Mouse (Mus musculus) midbrain, embryonic 10.5 days (tissue): ENCODE results near the gene Znrf1. TPM values are rescaled to one million over a fixed set of nuclear protein-coding genes. Genes with fewer than 3 reads are reported as not detected.
A peak's percentile ranks its signal among the peaks of the same experiment; 100 is the strongest.

ENCODE experiments used
- DNase-seq: peaks from one replicate; pipeline ENCODE4 v3.0.0-alpha.2; 2017; ENCODE audit warnings: low spot score
- H3K27ac ChIP-seq: fragments of 300-500 bp; sonication (generic); replicated peaks from 2 replicates; pipeline ENCODE4 v1.5.1; 2016; ENCODE audit warnings: mild to moderate bottlenecking
- H3K27me3 ChIP-seq: fragments of 300-500 bp; sonication (generic); 2 replicates; pipeline ENCODE4 v1.6.1; 2016; ENCODE audit warnings: low read depth, mild to moderate bottlenecking; ENCODE audit not compliant: poor library complexity, severe bottlenecking
- H3K36me3 ChIP-seq: fragments of 300-500 bp; sonication (generic); 2 replicates; pipeline ENCODE4 v1.6.1; 2016; ENCODE audit warnings: mild to moderate bottlenecking, moderate library complexity
- H3K4me1 ChIP-seq: fragments of 300-500 bp; sonication (generic); 2 replicates; pipeline ENCODE4 v1.6.1; 2016
- H3K4me3 ChIP-seq: fragments of 300-500 bp; sonication (generic); 2 replicates; pipeline ENCODE4 v1.5.1; 2016; ENCODE audit warnings: mild to moderate bottlenecking, moderate library complexity
- H3K9me3 ChIP-seq: fragments of 300-500 bp; sonication (generic); replicated peaks from 2 replicates; pipeline ENCODE4 v1.6.1; 2016; ENCODE audit warnings: mild to moderate bottlenecking
- WGBS: fragments of 180-500 bp; shearing (Covaris S2); methylation state at CpG from one replicate; pipeline ENCODE4 v1.1.7; 2016; 5-methylcytosine and 5-hydroxymethylcytosine counted together
- polyA plus RNA-seq: library from polyadenylated mRNA; unstranded; fragments of >200 nt; fragmentation: Nextera tagmentation; extraction: Ambion mirVana; gene quantifications from 2 replicates; pipeline ENCODE4 v1.2.1, GENCODE M21; 2016

The Znrf1 gene
- polyA plus RNA-seq, 1 experiment from 2014 or later: 28.1 TPM

- Histone ChIP-seq H3K4me3 (no peak overlapping the region), H3K27ac (no peak overlapping the region), H3K27me3 (no peaks in the 10 kb centered on the region), H3K9me3 (no peaks in the 10 kb centered on the region), H3K36me3 (no peaks in the 10 kb centered on the region; the same call in 1 of the 2 replicates), H3K4me1 (no peaks in the 10 kb centered on the region)
- WGBS: 79% methylated on average over 8 of the region's 8 CpGs
- DNase-seq: no peak
These were observed 22.5 kb upstream of the Znrf1 start for GRCm38 (mm10) chr8:111513446-111513845.

DNA sequence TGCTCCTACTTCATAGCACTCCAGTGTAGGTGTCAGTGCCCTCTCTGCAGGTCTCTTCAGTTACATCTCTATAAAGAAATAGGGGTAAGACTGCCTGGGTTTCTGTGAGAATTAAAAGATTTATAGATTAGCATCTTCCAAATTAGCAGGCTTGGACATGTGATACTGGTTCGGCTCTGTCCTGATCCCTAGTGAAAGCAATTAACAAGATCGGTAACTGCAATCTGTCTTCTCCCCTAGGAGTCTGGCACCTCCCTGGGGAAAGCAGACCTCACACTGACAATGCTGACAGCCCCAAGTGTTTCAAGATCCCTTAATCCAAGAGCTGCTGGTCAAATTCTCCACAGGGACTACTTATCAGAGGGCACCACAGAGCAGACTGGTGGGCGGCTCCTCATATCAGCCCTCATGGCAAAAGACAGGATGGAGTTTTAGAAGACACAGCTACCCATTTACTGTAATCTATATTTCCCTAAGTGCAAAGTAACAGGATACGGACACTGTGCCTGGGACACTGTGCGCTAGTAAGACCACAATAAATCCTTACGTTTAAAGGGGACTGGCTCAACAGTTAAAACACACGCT is 19.4 kb upstream of the Znrf1 start:
- Histone ChIP-seq H3K4me1 (peaks cover 9% of the 10 kb centered on the region), H3K36me3 (no peaks in the 10 kb centered on the region; the same call in 1 of the 2 replicates), H3K4me3 (no peak overlapping the region), H3K27ac (no peak overlapping the region), H3K9me3 (no peaks in the 10 kb centered on the region), H3K27me3 (no peaks in the 10 kb centered on the region)
- DNase-seq: no peak
- WGBS: 89% methylated on average over 7 of the region's 7 CpGs

- DNase-seq: no peak
- Histone ChIP-seq H3K9me3 (no peaks in the 10 kb centered on the region), H3K36me3 (no peaks in the 10 kb centered on the region; the same call in 1 of the 2 replicates), H3K27me3 (no peaks in the 10 kb centered on the region), H3K4me1 (peaks cover 12% of the 10 kb centered on the region), H3K27ac (no peak overlapping the region), H3K4me3 (no peak overlapping the region)
- 91% methylated on average over 2 of the region's 2 CpGs for WGBS
These were observed 18.4 kb upstream of the Znrf1 start for GRCm38 (mm10) chr8:111517466-111517865.

DNA sequence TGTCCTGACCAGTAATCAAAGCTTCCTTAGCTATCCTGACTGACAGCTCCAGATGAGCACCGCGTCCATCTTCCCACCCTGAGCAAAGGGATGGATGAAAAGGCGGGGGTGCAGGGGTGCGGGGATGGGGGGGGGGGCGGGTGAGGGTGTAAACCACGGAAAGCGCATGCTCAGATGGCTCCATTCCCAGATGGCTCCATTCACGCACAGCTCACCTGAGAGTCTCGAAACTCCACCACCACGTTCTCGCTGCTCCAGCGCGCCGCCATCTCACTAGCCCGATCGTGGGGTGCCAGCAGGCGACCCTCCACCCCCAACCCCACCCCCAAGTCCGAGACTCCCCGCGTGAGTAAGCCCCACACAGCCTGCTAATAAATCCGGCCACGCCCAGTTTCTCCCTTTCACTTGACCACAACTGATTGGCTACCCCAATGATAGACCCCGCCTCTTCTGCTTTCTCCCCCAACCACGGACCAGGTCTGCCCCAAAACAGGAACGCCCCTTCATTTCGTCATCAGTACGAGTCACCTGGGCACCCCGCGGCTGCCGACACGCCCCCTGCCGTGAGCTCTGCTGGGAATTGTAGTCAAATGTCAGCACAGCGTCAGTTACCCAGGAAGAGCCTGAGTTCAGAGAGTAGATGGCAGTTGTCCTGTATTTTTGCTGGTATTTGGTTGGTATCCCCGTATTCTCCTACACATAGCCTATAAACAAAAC is 14.0 kb upstream of the Znrf1 start, which contains the start of gene Wdr59:
Wdr59 (minus strand) TSS at position 380 of the 717 bp plus-strand sequence.
- peak; percentile 95 for DNase-seq
- H3K4me3 ChIP-seq: peak within 1 kb of the TSS; percentile 79
- under 1% methylated on average over 34 of the region's 34 CpGs for WGBS
- peaks cover 12% of the 10 kb centered on the region for H3K4me1 ChIP-seq
- no peaks in the 10 kb centered on the region for H3K27me3 ChIP-seq
- no peaks in the 10 kb centered on the region; the same call in 1 of the 2 replicates for H3K36me3 ChIP-seq
- no peaks in the 10 kb centered on the region for H3K9me3 ChIP-seq
- H3K27ac ChIP-seq: peak within 1 kb of the TSS; percentile 84

DNA sequence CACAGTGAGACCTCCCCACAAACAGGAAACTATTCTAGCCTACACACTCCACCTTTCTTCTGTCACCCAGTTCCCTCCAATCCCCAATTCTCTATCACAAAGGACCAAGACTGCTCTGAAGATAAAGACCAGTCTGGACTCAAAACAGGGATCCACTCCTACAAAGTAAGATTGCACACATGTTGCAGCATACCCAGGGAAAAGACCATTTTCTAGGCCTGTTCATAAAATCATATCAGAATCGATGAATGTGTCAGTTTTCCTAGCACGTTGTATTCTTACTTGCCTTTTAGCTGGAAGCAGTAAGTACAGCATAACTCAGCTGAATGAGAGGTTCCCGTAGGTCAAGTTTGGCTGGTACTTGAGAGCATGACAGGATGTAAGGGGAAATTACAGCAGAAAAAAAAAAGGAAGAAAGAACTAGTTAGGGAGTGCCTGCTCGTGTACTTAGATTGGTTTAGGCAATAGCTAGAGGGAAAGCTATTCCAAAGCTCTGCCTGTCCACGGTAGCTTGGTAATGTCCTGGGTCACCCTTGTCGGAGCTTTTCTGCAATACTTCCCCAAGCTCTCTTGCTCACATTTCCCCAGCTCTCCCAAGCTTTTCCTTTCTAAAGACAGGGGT is 9.4 kb upstream of the Znrf1 start:
- H3K36me3 ChIP-seq: no peaks in the 10 kb centered on the region
- DNase-seq: no peak
- WGBS: 84% methylated on average over 6 of the region's 6 CpGs
- no peaks in the 10 kb centered on the region for H3K9me3 ChIP-seq
- no peaks in the 10 kb centered on the region for H3K27me3 ChIP-seq
- no peak overlapping the region for H3K27ac ChIP-seq
- H3K4me3 ChIP-seq: no peak overlapping the region
- 0 out of 2 replicates have a peak, but pooled peaks cover 3% of the 10 kb centered on the region for H3K4me1 ChIP-seq

- H3K36me3 ChIP-seq: no peaks in the 10 kb centered on the region
- H3K4me3 ChIP-seq: no peak overlapping the region
- no peak overlapping the region for H3K27ac ChIP-seq
- H3K4me1 ChIP-seq: 0 out of 2 replicates have a peak, but pooled peaks cover 3% of the 10 kb centered on the region
- no peak for DNase-seq
- no peaks in the 10 kb centered on the region for H3K27me3 ChIP-seq
- no peaks in the 10 kb centered on the region for H3K9me3 ChIP-seq
- WGBS: 83% methylated on average over 8 of the region's 8 CpGs
These were observed 8.7 kb upstream of the Znrf1 start for GRCm38 (mm10) chr8:111527149-111527548.

GRCm38 (mm10) chr8:111528071-111528470 is 7.8 kb upstream of the Znrf1 start:
- 82% methylated on average over 5 of the region's 5 CpGs for WGBS
- H3K27ac ChIP-seq: no peak overlapping the region

GRCm38 (mm10) chr8:111531191-111531590 is 4.7 kb upstream of the Znrf1 start:
- Histone ChIP-seq H3K27me3 (no peaks in the 10 kb centered on the region), H3K9me3 (no peaks in the 10 kb centered on the region), H3K4me3 (no peak overlapping the region), H3K36me3 (no peaks in the 10 kb centered on the region), H3K27ac (no peak overlapping the region), H3K4me1 (peaks cover 7% of the 10 kb centered on the region)
- 84% methylated on average over 12 of the region's 12 CpGs for WGBS
- DNase-seq: no peak

More at GRCm38 (mm10) chr8:111528071-111528470, 7.8 kb upstream of the Znrf1 start:
- no peaks in the 10 kb centered on the region for H3K4me1 ChIP-seq
- no peak overlapping the region for H3K4me3 ChIP-seq
- DNase-seq: no peak
- H3K27me3 ChIP-seq: no peaks in the 10 kb centered on the region
- no peaks in the 10 kb centered on the region for H3K36me3 ChIP-seq
- no peaks in the 10 kb centered on the region for H3K9me3 ChIP-seq

GRCm38 (mm10) chr8:111531621-111532020 is 4.3 kb upstream of the Znrf1 start:
- no peak for DNase-seq
- Histone ChIP-seq H3K9me3 (no peaks in the 10 kb centered on the region), H3K27me3 (no peaks in the 10 kb centered on the region), H3K4me3 (no peak overlapping the region), H3K36me3 (no peaks in the 10 kb centered on the region), H3K4me1 (peaks cover 7% of the 10 kb centered on the region), H3K27ac (no peak overlapping the region)
- WGBS: 93% methylated on average over 17 of the region's 17 CpGs

DNA sequence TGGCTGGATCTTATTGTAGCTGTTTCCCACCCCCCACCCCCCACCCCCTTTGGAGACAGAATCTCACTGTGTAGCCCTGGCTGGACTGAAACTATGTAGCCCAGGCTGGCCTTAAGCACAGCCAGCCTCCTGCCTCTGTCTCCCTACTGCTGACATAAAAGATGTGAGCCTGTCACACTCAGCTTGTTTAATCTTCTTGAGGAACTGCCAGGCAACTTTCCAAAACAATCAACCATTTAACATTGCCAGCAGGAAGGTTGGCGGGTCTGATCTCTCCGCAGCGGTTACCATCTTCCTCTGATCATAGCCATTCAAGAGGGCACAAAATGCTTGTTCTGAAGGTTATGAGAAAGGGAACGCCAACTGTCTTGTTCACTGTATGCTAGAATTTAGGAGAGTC is 2.4 kb upstream of the Znrf1 start:
- H3K4me1 ChIP-seq: peaks cover 21% of the 10 kb centered on the region
- H3K27me3 ChIP-seq: no peaks in the 10 kb centered on the region
- H3K36me3 ChIP-seq: no peaks in the 10 kb centered on the region
- H3K27ac ChIP-seq: no peak overlapping the region
- no peak overlapping the region for H3K4me3 ChIP-seq
- WGBS: 81% methylated on average over 4 of the region's 4 CpGs
- no peaks in the 10 kb centered on the region for H3K9me3 ChIP-seq
- DNase-seq: no peak

- Histone ChIP-seq H3K27ac (peak overlapping the region; percentile 98), H3K4me1 (peaks cover 40% of the 10 kb centered on the region), H3K36me3 (no peaks in the 10 kb centered on the region), H3K27me3 (no peaks in the 10 kb centered on the region), H3K4me3 (peak overlapping the region; percentile 100), H3K9me3 (no peaks in the 10 kb centered on the region)
- WGBS: 47% methylated on average over 5 of the region's 5 CpGs
- no peak for DNase-seq
These were observed 406 bp upstream of the Znrf1 start for GRCm38 (mm10) chr8:111535491-111535890.

DNA sequence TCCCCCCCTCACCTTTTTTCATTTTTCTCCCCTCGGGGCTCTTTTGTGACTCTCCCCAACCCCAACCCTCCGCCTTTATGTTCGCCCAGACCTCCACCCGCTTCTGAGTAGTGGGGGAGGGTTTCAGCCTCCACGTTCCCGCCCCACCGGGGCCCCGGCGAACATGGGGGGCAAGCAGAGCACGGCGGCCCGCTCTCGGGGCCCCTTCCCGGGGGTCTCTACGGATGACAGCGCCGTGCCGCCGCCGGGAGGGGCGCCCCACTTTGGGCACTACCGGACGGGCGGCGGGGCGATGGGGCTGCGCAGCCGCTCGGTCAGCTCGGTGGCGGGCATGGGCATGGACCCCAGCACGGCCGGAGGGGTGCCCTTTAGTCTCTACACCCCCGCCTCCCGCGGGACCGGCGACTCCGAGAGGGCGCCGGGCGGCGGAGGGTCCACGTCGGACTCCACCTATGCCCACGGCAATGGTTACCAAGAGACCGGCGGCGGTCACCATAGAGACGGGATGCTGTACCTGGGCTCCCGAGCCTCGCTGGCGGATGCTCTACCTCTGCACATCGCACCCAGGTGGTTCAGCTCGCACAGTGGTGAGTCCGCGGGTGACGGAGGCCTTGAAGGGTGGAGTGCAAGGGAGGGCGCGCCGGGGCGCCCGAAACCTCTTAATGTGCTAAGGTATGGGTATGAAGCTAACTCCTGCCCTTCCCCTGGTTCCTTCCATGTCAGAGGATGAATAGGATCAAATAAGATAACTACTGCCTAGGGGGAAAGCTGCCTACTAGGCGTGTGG is 1.3 kb downstream of the Znrf1 start:
- peak; percentile 60 for DNase-seq
- under 1% methylated on average over 63 of the region's 64 CpGs for WGBS
- H3K36me3 ChIP-seq: peaks cover 12% of the 10 kb centered on the region
- H3K27ac ChIP-seq: peak overlapping the region; percentile 98
- H3K4me1 ChIP-seq: peaks cover 49% of the 10 kb centered on the region
- H3K27me3 ChIP-seq: no peaks in the 10 kb centered on the region
- peak overlapping the region; percentile 100 for H3K4me3 ChIP-seq
- no peaks in the 10 kb centered on the region for H3K9me3 ChIP-seq
